Mouse (Mus musculus) heart, adult 2 months (tissue): ENCODE data around the gene Zranb3. TPM values are rescaled to one million over a fixed set of nuclear protein-coding genes. Genes with fewer than 3 reads are reported as not detected.

ENCODE experiments used
- DNase-seq, 2 experiments: peaks; one replicate each; pipeline ENCODE4 v3.0.0; 2021
- H3K27ac ChIP-seq: fragments of 200-600 bp; 2 replicates; pipeline ENCODE4 v1.8.1; 2022
- H3K27me3 ChIP-seq: fragments of 200-500 bp; 2 replicates; pipeline ENCODE4 v1.6.1; 2012; ENCODE audit warnings: mild to moderate bottlenecking, low read length, inconsistent platforms, mixed read lengths; ENCODE audit not compliant: control insufficient read depth, insufficient read depth
- H3K36me3 ChIP-seq: fragments of 200-500 bp; 2 replicates; pipeline ENCODE4 v1.6.1; 2012; ENCODE audit warnings: low read length, inconsistent platforms; ENCODE audit not compliant: control insufficient read depth, insufficient read depth
- H3K4me1 ChIP-seq: fragments of 200-500 bp; 2 replicates; pipeline ENCODE4 v1.6.1; 2011; ENCODE audit warnings: low read length; ENCODE audit not compliant: control insufficient read depth, insufficient read depth
- H3K4me3 ChIP-seq: fragments of 200-600 bp; 2 replicates; pipeline ENCODE4 v1.8.1; 2022
- H3K79me2 ChIP-seq: fragments of 200-500 bp; replicated peaks from 2 replicates; pipeline ENCODE4 v1.6.1; 2012; ENCODE audit warnings: mild to moderate bottlenecking, inconsistent platforms, low read length, moderate library complexity, mixed read lengths; ENCODE audit not compliant: control insufficient read depth, insufficient read depth
- H3K9ac ChIP-seq: fragments of 200-500 bp; 2 replicates; pipeline ENCODE4 v1.6.1; 2012; ENCODE audit warnings: low read depth, mild to moderate bottlenecking, control low read depth, inconsistent platforms, low read length, mixed read lengths
- CTCF ChIP-seq: fragments of 200-600 bp; IDR thresholded peaks from 2 replicates; pipeline ENCODE4 v1.8.1; 2022; ENCODE audit warnings: antibody characterized with exemption, mild to moderate bottlenecking, moderate library complexity
- EP300 ChIP-seq: fragments of 200-500 bp; IDR thresholded peaks from 2 replicates; pipeline ENCODE4 v1.6.1; 2011; ENCODE audit warnings: low read depth, low read length, control low read depth; ENCODE audit not compliant: insufficient read depth
- POLR2A ChIP-seq: fragments of 200-500 bp; IDR thresholded peaks from 2 replicates; pipeline ENCODE4 v1.6.1; 2011; ENCODE audit warnings: mild to moderate bottlenecking, low read depth, low read length, control low read depth; ENCODE audit not compliant: insufficient read depth
- WGBS: fragments of 180-500 bp; shearing (Covaris S2); methylation state at CpG from one replicate; pipeline ENCODE4 v1.1.7; 2018; 5-methylcytosine and 5-hydroxymethylcytosine counted together
- intact Hi-C: fragments of 180-260 bp; cut with DNase I; formaldehyde crosslinking; loops from one replicate; pipeline ENCODE4 v1.15.1; 2025
- polyA plus RNA-seq: library from polyadenylated mRNA; depleted of rRNA; stranded (reverse); fragments of >200 nt; gene quantifications from 2 replicates; pipeline ENCODE4 v1.2.3, GENCODE M21; 2012; rRNA removed
- total RNA-seq, 2 experiments: library from RNA; stranded (reverse); gene quantifications; 2 replicates each; pipeline ENCODE4 v1.2.3; 2021

Zranb3 gene
- total and polyA plus RNA-seq, 3 experiments, result 1.00 to 5.0 (median 4.8) TPM

GRCm38 (mm10) chr1:127904774-127905385 is 198.0 kb downstream of the Zranb3 start:
- Histone ChIP-seq H3K79me2 (no peaks in the 10 kb centered on the region), H3K27me3 (no peaks in the 10 kb centered on the region), H3K4me1 (no peaks in the 10 kb centered on the region), H3K4me3 (no peak overlapping the region), H3K27ac (no peak overlapping the region), H3K36me3 (peaks cover 2% of the 10 kb centered on the region), H3K9ac (no peak overlapping the region)
- no peak for DNase-seq
- WGBS, result 92% methylated on average over 2 of the region's 2 CpGs
- no peak for TF ChIP-seq POLR2A
- TF ChIP-seq EP300, result no peak
- TF ChIP-seq CTCF, result no peak
- intact Hi-C loops, result no loop called here

Other genes starting within 250 kb of the Zranb3 start
- gene Map3k19, start 248.0 kb downstream of the Zranb3 start, total RNA-seq, result under 1 TPM in 1 of 2 experiments, not detected in 1; 0.10 TPM
- 0.09 and 0.41 TPM in 2 replicates for gene Map3k19, start 248.0 kb downstream of the Zranb3 start, polyA plus RNA-seq
- 10 to 100 TPM; 34.1 to 36.2 TPM for gene Rab3gap1, start 234.3 kb downstream of the Zranb3 start, total RNA-seq
- gene Rab3gap1, start 234.3 kb downstream of the Zranb3 start, polyA plus RNA-seq, result 11.4 and 19.4 TPM in 2 replicates
- 10 to 100 TPM; 47.8 to 54.5 TPM for gene R3hdm1, start 254 bp upstream of the Zranb3 start, total RNA-seq
- 33.1 and 33.9 TPM in 2 replicates for gene R3hdm1, start 254 bp upstream of the Zranb3 start, polyA plus RNA-seq
- 10 to 100 TPM; 38.0 to 40.4 TPM for gene Ubxn4, start 140.9 kb upstream of the Zranb3 start, total RNA-seq
- 12.4 and 18.7 TPM in 2 replicates for gene Ubxn4, start 140.9 kb upstream of the Zranb3 start, polyA plus RNA-seq
- not detected for gene Lct, start 225.3 kb upstream of the Zranb3 start, total RNA-seq
- gene Lct, start 225.3 kb upstream of the Zranb3 start, polyA plus RNA-seq, result 0.02 TPM in 1 of 2 replicates, not detected in the other